Mouse (Mus musculus): ENCODE measurements around the gene Grap2.

GRCm38 (mm10) chr15:80556021-80556420 is 16.4 kb upstream of the Grap2 start:
- TF ChIP-seq POLR2A (IDR thresholded peaks at IDR 0.05; ENCODE audit: insufficient read length, low read depth) (no peak), MAX (IDR thresholded peaks at IDR 0.05; ENCODE audit: low read depth) (no peak), MYOG (IDR thresholded peaks at IDR 0.05; ENCODE audit: control insufficient read depth in 1 of 3, insufficient read depth in 1 of 3, insufficient read length in 2 of 3, low read depth in 2 of 3) (no peak), TCF3 (IDR thresholded peaks at IDR 0.05; ENCODE audit: insufficient read length, low read depth) (no peak), TCF12 (IDR thresholded peaks at IDR 0.05; ENCODE audit: insufficient read depth, poor library complexity, severe bottlenecking) (no peak), USF1 (IDR thresholded peaks at IDR 0.05; ENCODE audit: low read depth) (no peak), POLR2AphosphoS2 (IDR thresholded peaks at IDR 0.05; ENCODE audit: insufficient read length, low read depth) (no peak), E2F4 (IDR thresholded peaks at IDR 0.05; ENCODE audit: insufficient read depth) (no peak), MYOD1 (IDR thresholded peaks at IDR 0.05; ENCODE audit: control insufficient read depth in 1 of 3, insufficient read length in 2 of 3, low read depth in 2 of 3) (no peak), CEBPB (IDR thresholded peaks at IDR 0.05; ENCODE audit: insufficient read depth, poor library complexity, severe bottlenecking) (no peak), REST (IDR thresholded peaks at IDR 0.05; ENCODE audit: insufficient read depth, insufficient read length) (no peak)

All from myocyte (in vitro differentiated cells).